Mouse (Mus musculus): ENCODE data around the gene Zar1l.
"Not testable (repeated sequence)": the region's sequence is repeated elsewhere in the genome, so short reads cannot be mapped to it uniquely, and the experiment has no call there.

The Zar1l gene

DNA sequence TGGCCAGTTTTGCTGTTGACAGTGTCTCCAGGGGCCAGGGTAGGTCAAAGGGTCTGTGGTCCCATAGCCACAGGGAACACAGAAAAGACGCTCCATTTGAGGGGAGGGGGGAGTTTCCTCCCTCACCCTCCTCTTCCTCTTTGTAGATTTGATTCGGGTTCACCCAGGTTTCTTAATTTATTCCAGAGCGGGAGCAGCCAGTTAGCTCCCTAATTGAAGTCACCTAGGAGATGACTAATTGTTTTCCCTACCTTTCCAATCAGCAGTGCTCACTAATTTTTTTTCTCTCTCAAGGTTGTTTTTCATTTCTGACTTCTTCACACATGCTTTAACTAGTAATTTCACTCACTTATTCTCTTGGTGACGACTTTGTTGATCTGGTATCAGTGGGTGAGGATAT, at the start of gene Zar1l:
Gene Zar1l, minus strand, starts transcription at position 101 of the 400 bp plus-strand sequence.
- DNase-seq (ENCODE audit: low spot score), result no peak

- no peak for DNase-seq (ENCODE audit: low spot score)
Measured at GRCm38 (mm10) chr5:150566971-150567370, 49.0 kb upstream of the Zar1l start.

- no peak for DNase-seq (ENCODE audit: low spot score)
Measured at GRCm38 (mm10) chr5:150566226-150566625, 48.3 kb upstream of the Zar1l start.

- DNase-seq (ENCODE audit: low spot score), result no peak
Measured at GRCm38 (mm10) chr5:150564426-150564825, 46.5 kb upstream of the Zar1l start.

- no peak for DNase-seq (ENCODE audit: low spot score)
Measured at GRCm38 (mm10) chr5:150561783-150562182, 43.8 kb upstream of the Zar1l start.

DNA sequence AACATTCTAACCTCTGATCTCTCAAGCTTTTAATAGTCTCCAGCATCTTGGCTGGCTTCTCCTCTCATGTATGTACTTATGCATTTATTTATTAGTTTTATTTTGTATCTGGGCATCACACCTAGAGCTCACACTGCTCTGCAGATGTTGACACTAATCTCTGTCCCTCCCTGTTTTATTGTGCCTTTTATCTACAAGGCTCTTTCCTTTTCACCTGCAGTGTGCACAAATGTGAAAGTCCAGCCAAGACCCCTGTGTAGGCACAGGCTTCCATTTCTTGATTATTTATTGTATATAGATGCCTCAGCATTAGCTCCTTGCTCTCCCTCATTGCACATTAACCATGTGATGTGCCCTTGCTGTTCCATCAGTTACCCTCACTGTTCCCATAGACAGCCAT, 43.4 kb upstream of the Zar1l start:
- no peak for DNase-seq (ENCODE audit: low spot score)

DNA sequence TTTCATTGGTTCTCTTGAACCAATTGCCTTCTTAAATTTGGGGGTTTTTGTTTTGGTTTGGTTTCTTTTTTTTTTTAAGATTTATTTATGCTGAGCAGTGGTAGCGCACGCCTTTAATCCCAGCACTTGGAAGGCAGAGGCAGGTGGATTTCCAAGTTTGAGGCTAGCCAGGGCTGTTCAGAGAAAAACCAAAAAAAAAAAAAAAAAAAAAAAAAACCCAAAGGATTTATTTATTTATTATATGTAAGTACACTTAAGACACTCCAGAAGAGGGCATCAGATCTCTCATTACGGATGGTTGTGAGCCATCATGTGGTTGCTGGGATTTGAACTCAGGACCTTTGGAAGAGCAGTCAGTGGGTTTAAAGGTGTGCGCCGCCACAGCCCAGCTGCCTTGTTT, 42.9 kb upstream of the Zar1l start:
- DNase-seq (ENCODE audit: low spot score), result no peak

DNA sequence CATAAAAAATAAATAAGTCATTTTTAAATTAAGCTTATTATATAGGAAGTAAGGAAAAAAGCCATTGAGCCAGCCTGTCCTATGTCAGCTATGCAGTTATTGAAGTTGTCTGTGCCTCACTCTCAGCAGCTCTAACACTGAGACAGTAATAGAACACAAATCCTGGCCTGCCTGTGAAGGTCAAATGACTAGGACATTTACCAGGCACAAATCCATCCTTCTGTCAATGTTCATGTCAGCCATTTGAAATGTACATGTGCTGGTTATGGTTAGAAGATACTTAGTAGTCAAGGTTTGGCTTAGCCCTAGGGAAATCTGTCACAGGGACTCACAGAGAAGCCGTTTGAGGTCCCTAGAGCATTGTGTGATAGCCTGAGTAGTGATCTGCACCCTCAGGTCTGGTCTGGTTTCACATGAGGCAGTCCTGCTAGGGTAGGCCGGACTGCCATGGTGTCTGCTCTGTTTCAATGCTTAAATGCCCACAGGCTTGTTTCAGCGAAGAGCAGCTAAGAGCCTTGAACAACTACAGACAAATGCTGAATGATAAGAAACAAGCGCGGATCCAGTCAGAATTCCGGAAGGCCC, 41.6 kb upstream of the Zar1l start:
- no peak for DNase-seq (ENCODE audit: low spot score)

DNA sequence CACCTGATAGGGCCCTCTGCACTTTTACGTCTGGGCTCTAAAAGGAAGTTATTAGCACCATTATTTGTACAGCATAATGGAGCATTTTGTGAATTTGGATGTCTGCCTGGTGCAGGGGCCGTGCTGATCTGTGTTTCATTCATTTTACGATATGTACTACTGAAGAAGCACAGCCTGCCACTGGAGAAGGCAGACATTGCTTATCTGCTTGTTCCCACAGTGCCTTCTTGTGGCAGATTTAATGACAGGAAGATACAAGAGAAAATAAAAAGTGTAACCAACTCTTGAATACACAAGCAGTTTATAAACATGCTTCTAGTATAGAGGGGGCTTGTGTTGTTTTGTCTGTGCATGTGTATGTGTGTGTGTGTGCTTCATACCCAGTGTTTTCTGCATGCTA, 33.7 kb upstream of the Zar1l start:
- DNase-seq (ENCODE audit: low spot score), result no peak

DNA sequence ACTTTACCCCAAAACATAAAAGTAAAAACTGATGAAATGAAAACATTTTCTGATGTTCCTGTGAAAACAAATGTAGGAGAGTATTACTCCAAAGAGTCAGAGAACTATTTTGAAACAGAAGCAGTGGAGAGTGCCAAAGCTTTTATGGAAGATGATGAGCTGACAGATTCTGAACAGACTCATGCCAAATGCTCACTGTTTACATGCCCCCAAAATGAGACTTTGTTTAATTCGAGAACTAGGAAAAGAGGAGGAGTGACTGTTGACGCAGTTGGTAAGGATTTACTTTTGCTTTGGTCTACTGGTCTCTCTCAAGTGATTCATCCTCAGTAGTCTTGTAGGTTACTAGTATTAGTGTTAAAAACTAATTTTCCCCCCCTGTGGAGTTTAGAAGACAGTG, 25.2 kb upstream of the Zar1l start:
- no peak for DNase-seq (ENCODE audit: low spot score)

GRCm38 (mm10) chr5:150541302-150541701, 23.3 kb upstream of the Zar1l start:
- no peak for DNase-seq (ENCODE audit: low spot score)

DNA sequence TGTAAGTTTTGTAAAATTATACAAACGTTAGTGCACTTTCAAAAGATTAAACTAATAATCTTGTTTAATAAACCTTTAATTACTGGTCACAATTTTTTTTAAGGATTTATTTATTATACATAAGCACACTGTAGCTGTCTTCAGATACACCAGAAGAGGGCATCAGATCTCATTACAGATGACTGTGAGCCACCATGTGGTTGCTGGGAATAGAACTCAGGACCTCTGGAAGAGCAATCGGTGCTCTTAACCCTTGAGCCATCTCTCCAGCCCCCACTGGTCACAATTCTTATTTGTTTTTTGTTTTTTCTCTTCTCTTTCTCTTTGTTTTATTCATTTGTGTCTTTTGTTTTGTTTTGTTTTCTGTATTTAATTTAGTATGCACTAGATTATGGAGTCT, 7.3 kb upstream of the Zar1l start:
- DNase-seq (ENCODE audit: low spot score), result no peak

GRCm38 (mm10) chr5:150522867-150523234, 4.9 kb upstream of the Zar1l start:
- DNase-seq (ENCODE audit: low spot score), result no peak

- DNase-seq (ENCODE audit: low spot score), result peak; percentile 91
Measured at GRCm38 (mm10) chr5:150521937-150522866, 4.2 kb upstream of the Zar1l start, which contains the start of gene Brca2. Gene Brca2, plus strand, starts transcription at chr5:150522630.

- no peak for DNase-seq (ENCODE audit: low spot score)
Measured at GRCm38 (mm10) chr5:150519551-150519950, 1.6 kb upstream of the Zar1l start.

- DNase-seq (ENCODE audit: low spot score), result no peak
Measured at GRCm38 (mm10) chr5:150514027-150514426, 3.9 kb downstream of the Zar1l start.

GRCm38 (mm10) chr5:150513264-150513663, 4.7 kb downstream of the Zar1l start:
- no peak for DNase-seq (ENCODE audit: low spot score)

- DNase-seq (ENCODE audit: low spot score), result no peak
Measured at GRCm38 (mm10) chr5:150510451-150511225, 7.3 kb downstream of the Zar1l start.

- DNase-seq (ENCODE audit: low spot score), result peak; percentile 26
Measured at GRCm38 (mm10) chr5:150495792-150496191, 22.2 kb downstream of the Zar1l start.

GRCm38 (mm10) chr5:150491573-150492173, 26.3 kb downstream of the Zar1l start:
- not testable (repeated sequence) for DNase-seq (ENCODE audit: low spot score)

DNA sequence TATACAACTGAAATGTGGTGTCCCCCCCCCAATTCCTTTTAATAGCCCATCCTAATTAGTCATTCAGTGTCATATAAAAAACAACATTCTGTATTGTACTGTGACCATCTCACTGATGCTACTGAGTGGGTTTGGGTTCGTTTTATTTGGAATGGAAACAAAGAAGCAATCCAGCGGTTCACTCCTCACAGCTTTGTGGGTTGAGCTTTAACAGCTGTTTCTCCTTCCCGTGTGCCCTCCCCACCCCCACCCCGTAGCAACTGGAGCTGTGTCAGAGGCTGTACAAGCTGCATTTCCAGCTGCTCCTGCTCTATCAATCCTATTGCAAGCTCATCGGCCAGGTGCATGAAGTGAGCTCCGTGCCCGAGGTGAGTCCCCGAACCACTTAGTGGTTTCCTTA, 27.1 kb downstream of the Zar1l start:
- DNase-seq (ENCODE audit: low spot score), result no peak

DNA sequence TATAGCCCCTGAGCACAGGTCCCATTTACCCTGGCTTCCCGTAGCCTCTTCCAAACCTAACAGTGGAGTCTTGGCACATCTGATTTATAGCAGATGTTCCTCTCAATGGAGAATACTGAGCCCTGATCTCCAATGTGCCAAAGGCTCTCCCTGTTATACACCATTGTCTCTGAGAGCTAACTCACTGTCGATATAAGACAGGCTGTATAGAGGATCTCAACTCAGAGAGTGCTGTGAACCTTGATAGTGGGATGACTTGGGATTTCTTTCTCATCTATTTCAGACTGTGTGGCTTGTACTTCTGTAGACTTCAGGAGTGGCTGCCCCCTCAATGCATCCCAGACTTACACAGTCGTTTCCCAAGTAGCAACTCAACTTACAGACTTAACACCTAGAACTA, 27.7 kb downstream of the Zar1l start:
- no peak for DNase-seq (ENCODE audit: low spot score)

All from urinary bladder, postnatal 14 days (tissue).